Mouse (Mus musculus) myocyte (in vitro differentiated cells): Measurements from ENCODE around the gene Setd1b.

Experiments
- E2F4 ChIP-seq: IDR thresholded peaks from one replicate; pipeline ENCODE4 v1.6.1; 2011; ENCODE audit warnings: mild to moderate bottlenecking, control low read depth, moderate library complexity; ENCODE audit not compliant: insufficient read depth
- POLR2A ChIP-seq: IDR thresholded peaks from one replicate; pipeline ENCODE4 v1.6.1; 2011; ENCODE audit warnings: low read depth, mild to moderate bottlenecking, control low read depth, moderate library complexity; ENCODE audit not compliant: insufficient read length
- TCF12 ChIP-seq: IDR thresholded peaks from one replicate; pipeline ENCODE4 v1.6.1; 2011; ENCODE audit warnings: mild to moderate bottlenecking, control low read depth; ENCODE audit not compliant: poor library complexity, insufficient read depth, severe bottlenecking

DNA sequence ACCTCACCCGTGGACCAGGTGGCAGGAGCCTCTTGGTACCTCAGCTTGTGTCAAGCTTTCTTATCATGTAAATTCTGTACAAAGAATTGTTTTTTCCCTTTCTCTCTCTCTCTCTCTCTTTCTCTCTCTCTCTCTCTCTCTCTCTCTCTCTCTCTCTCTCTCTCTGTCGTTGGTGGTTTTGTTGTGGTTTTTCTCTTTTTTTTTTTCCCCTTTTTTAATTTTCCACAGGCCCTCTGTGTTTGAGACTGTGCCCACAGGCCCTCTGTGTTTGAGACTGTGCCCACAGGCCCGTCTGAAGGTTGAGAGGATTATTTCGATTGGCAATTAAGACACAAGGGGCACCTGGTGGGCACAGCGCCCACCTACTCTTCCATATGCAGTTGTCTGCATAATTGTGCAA lies 25.6 kb downstream of the Setd1b start:
- no peak for TF ChIP-seq POLR2A
- TF ChIP-seq E2F4, result no peak
- TF ChIP-seq TCF12, result no peak
